Mouse (Mus musculus) liver, adult (tissue): ENCODE data around the gene Tomm20.

Source experiments
- GATA4 ChIP-seq: IDR thresholded peaks from 2 replicates; pipeline ENCODE4 v1.6.1; 2014; ENCODE audit warnings: mild to moderate bottlenecking, low read length; ENCODE audit not compliant: insufficient replicate concordance

Tomm20 gene

GRCm38 (mm10) chr8:126883752-126884151, 61.9 kb downstream of the Tomm20 start:
- no peak for TF ChIP-seq GATA4

GRCm38 (mm10) chr8:126881641-126882140, 64.0 kb downstream of the Tomm20 start:
- TF ChIP-seq GATA4: no peak
